Mouse (Mus musculus): ENCODE measurements around the gene Cdkal1.

GRCm38 (mm10) chr13:29744188-29744587, 111.3 kb downstream of the Cdkal1 start:
- TF ChIP-seq POLR2A (IDR thresholded peaks at IDR 0.05; ENCODE audit: control insufficient read depth, extremely low read depth, insufficient read depth, low read length, poor library complexity) (no peak), CTCF (IDR thresholded peaks at IDR 0.05; ENCODE audit: borderline replicate concordance, control insufficient read depth, extremely low read depth, insufficient read depth, low read length, poor library complexity) (no peak)

Data from thymus, adult 2 months (tissue).